Mouse (Mus musculus) ES-Bruce4 (cell line): Measurements from ENCODE around the gene Ntsr2.

ENCODE experiments used
- CTCF ChIP-seq: IDR thresholded peaks from one replicate; pipeline ENCODE4 v1.8.1; 2011; ENCODE audit warnings: low read depth, low read length
- EP300 ChIP-seq: IDR thresholded peaks from 2 replicates; pipeline ENCODE4 v1.6.1; 2011; ENCODE audit warnings: low read depth, low read length; ENCODE audit not compliant: insufficient read depth
- POLR2A ChIP-seq: IDR thresholded peaks from one replicate; pipeline ENCODE4 v1.8.1; 2011; ENCODE audit warnings: low read length; ENCODE audit not compliant: insufficient read depth

- TF ChIP-seq POLR2A: no peak
- no peak for TF ChIP-seq CTCF
- no peak for TF ChIP-seq EP300
These were observed 16.0 kb downstream of the Ntsr2 start for GRCm38 (mm10) chr12:16669176-16669575.
